Mouse (Mus musculus) MEL (cell line): ENCODE data around the gene Atxn7. TPM values are rescaled to one million over a fixed set of nuclear protein-coding genes. Genes with fewer than 3 reads are reported as not detected.

Source experiments
- DNase-seq: peaks from one replicate; pipeline ENCODE4 v3.0.0; 2011; ENCODE audit warnings: low read depth, low spot score
- H3K27ac ChIP-seq: 2 replicates; pipeline ENCODE4 v1.5.1; 2012; ENCODE audit warnings: low read depth, mild to moderate bottlenecking, control low read depth, low read length, moderate library complexity; ENCODE audit not compliant: control insufficient read depth
- H3K27me3 ChIP-seq, 2 experiments: fragments of 150-350 bp in 1 of 2; sonication (generic) in 1 of 2; 2 replicates each; pipeline ENCODE4 v1.6.1; 2012; ENCODE audit warnings: low read length in 2 of 2, mild to moderate bottlenecking in 2 of 2, improper control_type of control experiment in 1 of 2, moderate library complexity in 1 of 2; ENCODE audit not compliant: insufficient read depth in 2 of 2, control insufficient read depth in 1 of 2
- H3K36me3 ChIP-seq, 2 experiments: 2 replicates each; pipeline ENCODE4 v1.6.1; 2012 to 2014; ENCODE audit warnings: low read length in 2 of 2, improper control_type of control experiment in 1 of 2, inconsistent platforms in 1 of 2, mild to moderate bottlenecking in 1 of 2; ENCODE audit not compliant: insufficient read depth in 2 of 2, control insufficient read depth in 1 of 2
- H3K4me1 ChIP-seq, 2 experiments: fragments of 150-350 bp in 1 of 2; sonication (generic) in 1 of 2; 2 replicates each; pipeline ENCODE4 v1.6.1; 2012; ENCODE audit warnings: low read length in 2 of 2, improper control_type of control experiment in 1 of 2, mild to moderate bottlenecking in 1 of 2; ENCODE audit not compliant: insufficient read depth in 2 of 2, control insufficient read depth in 1 of 2
- H3K4me3 ChIP-seq, 2 experiments: fragments of 150-350 bp in 1 of 2; sonication (generic) in 1 of 2; 2 replicates each; pipeline ENCODE4 v1.5.1; 2012; ENCODE audit warnings: low read depth in 2 of 2, low read length in 2 of 2, mild to moderate bottlenecking in 2 of 2, moderate library complexity in 2 of 2, control low read depth in 1 of 2, improper control_type of control experiment in 1 of 2; ENCODE audit not compliant: control insufficient read depth in 1 of 2, insufficient read depth in 1 of 2
- H3K79me2 ChIP-seq: 2 replicates; pipeline ENCODE4 v1.6.1; 2012; ENCODE audit warnings: mild to moderate bottlenecking, low read length, moderate library complexity; ENCODE audit not compliant: control insufficient read depth, poor library complexity, insufficient read depth
- H3K9ac ChIP-seq: 2 replicates; pipeline ENCODE4 v1.6.1; 2012; ENCODE audit warnings: low read depth, mild to moderate bottlenecking, control low read depth, low read length, moderate library complexity; ENCODE audit not compliant: control insufficient read depth, poor library complexity, severe bottlenecking
- H3K9me3 ChIP-seq: fragments of 150-350 bp; sonication (generic); replicated peaks from 2 replicates; pipeline ENCODE4 v1.6.1; 2012; ENCODE audit warnings: mild to moderate bottlenecking, low read length, improper control_type of control experiment, moderate library complexity; ENCODE audit not compliant: insufficient read depth
- BHLHE40 ChIP-seq: IDR thresholded peaks from 2 replicates; pipeline ENCODE4 v1.6.1; 2012; ENCODE audit warnings: low read depth, mild to moderate bottlenecking, inconsistent platforms, low read length, improper control_type of control experiment, borderline replicate concordance
- CHD2 ChIP-seq: IDR thresholded peaks from 2 replicates; pipeline ENCODE4 v1.6.1; 2011; ENCODE audit warnings: low read length, improper control_type of control experiment
- CTCF ChIP-seq, 3 experiments: IDR thresholded peaks in 2 of 3; conservative IDR thresholded peaks in 1 of 3; 2 replicates each; pipeline ENCODE4 v1.5.1; 2011 to 2012; ENCODE audit warnings: low read length in 3 of 3, low read depth in 2 of 3, mild to moderate bottlenecking in 2 of 3, improper control_type of control experiment in 1 of 3, inconsistent platforms in 1 of 3, mixed read lengths in 1 of 3, moderate library complexity in 1 of 3; ENCODE audit not compliant: control insufficient read depth in 1 of 3, insufficient read depth in 1 of 3, poor library complexity in 1 of 3, severe bottlenecking in 1 of 3
- E2F4 ChIP-seq: IDR thresholded peaks from 2 replicates; pipeline ENCODE4 v1.6.1; 2011; ENCODE audit warnings: low read depth, low read length, improper control_type of control experiment, borderline replicate concordance
- ETS1 ChIP-seq: IDR thresholded peaks from 2 replicates; pipeline ENCODE4 v1.6.1; 2012; ENCODE audit warnings: low read depth, mild to moderate bottlenecking, inconsistent platforms, low read length, improper control_type of control experiment, moderate library complexity
- HCFC1 ChIP-seq: IDR thresholded peaks from 2 replicates; pipeline ENCODE4 v1.6.1; 2012; ENCODE audit warnings: low read depth, mild to moderate bottlenecking, inconsistent platforms, low read length, improper control_type of control experiment, moderate library complexity
- JUND ChIP-seq: IDR thresholded peaks from 2 replicates; pipeline ENCODE4 v1.6.1; 2011; ENCODE audit warnings: low read depth, mild to moderate bottlenecking, improper control_type of control experiment, low read length
- KAT2A ChIP-seq: conservative IDR thresholded peaks from 2 replicates; pipeline ENCODE4 v1.6.1; 2012; ENCODE audit warnings: low read depth, low read length, improper control_type of control experiment, inconsistent platforms
- MAFK ChIP-seq: IDR thresholded peaks from 2 replicates; pipeline ENCODE4 v1.6.1; 2011; ENCODE audit warnings: low read depth, mild to moderate bottlenecking, low read length, improper control_type of control experiment, borderline replicate concordance
- MAX ChIP-seq: IDR thresholded peaks from 2 replicates; pipeline ENCODE4 v1.6.1; 2011; ENCODE audit warnings: low read length, improper control_type of control experiment
- MAZ ChIP-seq: IDR thresholded peaks from 2 replicates; pipeline ENCODE4 v1.6.1; 2012; ENCODE audit warnings: low read depth, mild to moderate bottlenecking, inconsistent platforms, low read length, improper control_type of control experiment
- MEF2A ChIP-seq: IDR thresholded peaks from 2 replicates; pipeline ENCODE4 v1.6.1; 2014; ENCODE audit warnings: low read depth, mild to moderate bottlenecking, inconsistent platforms, low read length, improper control_type of control experiment; ENCODE audit not compliant: poor library complexity, insufficient replicate concordance, severe bottlenecking; ENCODE audit errors: extremely low read depth
- MYB ChIP-seq: IDR thresholded peaks from 2 replicates; pipeline ENCODE4 v1.6.1; 2011; ENCODE audit warnings: mild to moderate bottlenecking, low read depth, low read length, improper control_type of control experiment
- MYC ChIP-seq: IDR thresholded peaks from 2 replicates; pipeline ENCODE4 v1.6.1; 2011; ENCODE audit warnings: low read depth, mild to moderate bottlenecking, low read length, improper control_type of control experiment, moderate library complexity
- NELFE ChIP-seq: IDR thresholded peaks from 2 replicates; pipeline ENCODE4 v1.6.1; 2011; ENCODE audit warnings: low read depth, low read length, improper control_type of control experiment
- NRF1 ChIP-seq: IDR thresholded peaks from 2 replicates; pipeline ENCODE4 v1.6.1; 2014; ENCODE audit warnings: low read depth, mild to moderate bottlenecking, inconsistent platforms, low read length, improper control_type of control experiment, moderate library complexity; ENCODE audit not compliant: poor library complexity, insufficient read depth, severe bottlenecking
- POLR2A ChIP-seq, 2 experiments: IDR thresholded peaks; 2 replicates each; pipeline ENCODE4 v1.6.1; 2011 to 2012; ENCODE audit warnings: low read length in 2 of 2, mild to moderate bottlenecking in 2 of 2, control low read depth in 1 of 2, improper control_type of control experiment in 1 of 2, low read depth in 1 of 2, moderate library complexity in 1 of 2; ENCODE audit not compliant: control insufficient read depth in 1 of 2, insufficient read depth in 1 of 2, poor library complexity in 1 of 2
- POLR2AphosphoS2 ChIP-seq: IDR thresholded peaks from 2 replicates; pipeline ENCODE4 v1.6.1; 2011; ENCODE audit warnings: low read length, improper control_type of control experiment
- RAD21 ChIP-seq: IDR thresholded peaks from 2 replicates; pipeline ENCODE4 v1.6.1; 2011; ENCODE audit warnings: mild to moderate bottlenecking, low read depth, low read length, improper control_type of control experiment
- SMC3 ChIP-seq: IDR thresholded peaks from 2 replicates; pipeline ENCODE4 v1.6.1; 2011; ENCODE audit warnings: low read depth, low read length, improper control_type of control experiment
- TAL1 ChIP-seq: IDR thresholded peaks from 2 replicates; pipeline ENCODE4 v1.6.1; 2012; ENCODE audit warnings: mild to moderate bottlenecking, inconsistent platforms, low read length, moderate library complexity, mixed read lengths
- TCF12 ChIP-seq: IDR thresholded peaks from 2 replicates; pipeline ENCODE4 v1.6.1; 2014; ENCODE audit warnings: low read depth, mild to moderate bottlenecking, inconsistent platforms, low read length, improper control_type of control experiment, moderate library complexity
- USF2 ChIP-seq, 2 experiments: IDR thresholded peaks; 2 replicates each; pipeline ENCODE4 v1.6.1; 2011 to 2012; ENCODE audit warnings: improper control_type of control experiment in 2 of 2, low read length in 2 of 2, borderline replicate concordance in 1 of 2, inconsistent platforms in 1 of 2, low read depth in 1 of 2, mild to moderate bottlenecking in 1 of 2; ENCODE audit not compliant: insufficient read depth in 1 of 2
- ZC3H11A ChIP-seq: IDR thresholded peaks from 2 replicates; pipeline ENCODE4 v1.6.1; 2012; ENCODE audit warnings: low read depth, mild to moderate bottlenecking, inconsistent platforms, low read length, improper control_type of control experiment
- ZNF384 ChIP-seq: IDR thresholded peaks from 2 replicates; pipeline ENCODE4 v1.6.1; 2012; ENCODE audit warnings: low read depth, mild to moderate bottlenecking, inconsistent platforms, low read length, improper control_type of control experiment
- polyA plus RNA-seq, 2 experiments: library from polyadenylated mRNA; stranded (reverse) in 1 of 2; unstranded in 1 of 2; fragments of >175 nt in 1 of 2; fragments of >200 nt in 1 of 2; gene quantifications; 2 replicates each; pipeline versions ENCODE4 v1.2.1 to v1.2.4; 2012; ENCODE audit warnings: low replicate concordance in 2 of 2, low read depth in 1 of 2; ENCODE audit not compliant: insufficient read length in 2 of 2, insufficient read depth in 1 of 2, missing spikeins in 1 of 2
- total RNA-seq: library from RNA; depleted of rRNA; stranded (reverse); fragments of 300-350 nt; gene quantifications from 2 replicates; pipeline ENCODE4 v1.2.3, GENCODE M21; 2012

Atxn7 gene
- total and polyA plus RNA-seq, 3 experiments, result 2.3 to 7.7 TPM; not detected in 1

DNA sequence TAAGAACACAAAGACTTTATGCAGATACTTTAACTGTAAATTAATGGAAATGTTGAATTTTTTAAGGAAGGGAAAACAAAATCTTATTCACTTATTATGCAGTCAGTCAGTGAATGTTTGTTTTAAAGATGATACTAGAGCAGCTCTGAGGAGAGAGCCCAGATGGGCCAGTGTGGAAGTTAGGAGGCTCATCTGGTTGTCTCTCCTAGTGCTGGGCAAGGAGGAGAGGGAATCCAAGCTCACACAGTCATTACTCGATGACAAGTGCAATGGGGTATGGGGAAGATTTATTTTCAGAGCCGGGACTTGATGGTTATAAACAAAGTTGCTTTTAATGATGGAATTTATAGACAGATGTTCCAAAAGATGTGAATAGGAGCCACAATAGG, 143.7 kb downstream of the Atxn7 start (continued):
- TF ChIP-seq HCFC1 (no peak), MYC (no peak), CTCF (IDR thresholded peaks at IDR 0.05 in 2 of 3, conservative IDR thresholded peaks at IDR 0.05 in 1 of 3; ENCODE audit: control insufficient read depth in 1 of 3, insufficient read depth in 1 of 3, low read depth in 2 of 3, low read length in 3 of 3, poor library complexity in 1 of 3, severe bottlenecking in 1 of 3) (no peak), NRF1 (no peak)

DNA sequence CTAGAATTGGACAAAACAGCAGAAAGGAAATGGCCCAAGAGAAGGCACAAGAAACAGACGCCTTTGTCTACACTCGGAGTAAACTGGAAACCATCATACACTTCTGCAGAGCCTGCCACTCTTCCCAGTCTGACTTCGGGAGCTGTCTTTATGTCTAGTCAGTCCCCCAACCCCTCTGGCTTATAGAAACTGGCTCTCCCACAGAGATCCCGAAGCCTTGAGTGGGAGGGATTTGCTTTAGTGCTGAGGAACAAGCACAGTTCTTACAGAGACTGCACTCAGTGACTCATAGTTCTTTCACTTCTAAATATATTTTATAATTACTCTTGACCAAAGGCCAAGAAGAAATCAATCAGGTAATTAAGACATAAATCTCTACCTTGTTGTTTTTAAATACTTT, 149.5 kb downstream of the Atxn7 start:
- Histone ChIP-seq H3K9me3 (no peaks in the 10 kb centered on the region), H3K27me3 (no peaks in the 10 kb centered on the region), H3K27ac (no peak overlapping the region), H3K79me2 (no peaks in the 10 kb centered on the region), H3K9ac (no peak overlapping the region), H3K4me1 (no peaks in the 10 kb centered on the region), H3K36me3 (peaks cover 0 to 10% of the 10 kb centered on the region in 2 experiments; a peak in 2 of 4 replicates)
- no peak for DNase-seq
- peak; percentile 54 for TF ChIP-seq POLR2AphosphoS2
- TF ChIP-seq POLR2A (IDR thresholded peaks at IDR 0.05; ENCODE audit: control insufficient read depth in 1 of 2, insufficient read depth in 1 of 2, low read depth in 1 of 2, low read length in 2 of 2, poor library complexity in 1 of 2), result no peak
- TF ChIP-seq SMC3, result no peak
- no peak for TF ChIP-seq JUND
- TF ChIP-seq, all 39 proteins: peak for 1
- no peak overlapping the region for H3K4me3 ChIP-seq

DNA sequence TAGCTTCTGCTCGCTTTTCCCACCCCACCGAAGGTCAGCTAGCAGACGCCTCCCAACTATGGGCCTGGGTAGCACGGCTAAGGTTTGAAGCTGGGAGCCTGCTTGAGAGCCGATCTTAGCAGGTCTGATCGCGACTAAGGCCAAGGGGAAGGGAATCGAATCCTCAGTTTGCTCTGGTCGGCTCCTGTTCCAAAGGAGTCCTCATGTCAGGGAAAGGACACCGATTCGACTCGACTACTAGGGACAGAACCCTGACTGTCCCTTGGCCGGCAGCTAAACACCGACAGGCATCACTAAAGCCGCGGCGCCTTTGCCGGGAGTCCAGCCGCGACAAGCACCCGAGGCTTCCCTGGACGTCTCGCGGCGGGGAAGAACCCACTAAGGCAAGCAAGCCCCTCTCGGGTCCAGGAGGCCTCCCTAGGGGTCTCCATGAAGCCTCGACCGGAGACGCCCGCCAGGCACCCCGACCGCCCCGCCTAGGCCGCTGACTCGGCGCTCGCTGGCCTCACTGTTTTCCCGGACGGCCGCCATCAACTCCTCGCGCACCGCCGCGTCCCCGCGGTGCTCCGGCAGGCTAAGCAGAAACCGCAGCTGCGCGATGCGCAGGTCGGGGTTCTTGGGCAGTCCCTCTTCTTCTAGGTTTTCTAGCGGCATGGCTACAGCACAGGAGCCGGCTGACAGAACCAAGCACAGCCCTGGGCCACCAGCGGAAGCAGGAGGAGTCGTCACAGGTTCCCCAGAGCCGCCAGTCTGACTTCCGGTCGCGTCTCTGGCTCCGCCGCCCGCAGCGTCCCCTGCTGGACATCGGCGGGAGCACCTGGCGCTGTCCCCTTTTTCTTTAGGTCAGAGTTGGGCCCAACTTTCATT, 159.2 kb downstream of the Atxn7 start, which contains the start of gene Psmd6:
Gene Psmd6, minus strand, starts transcription at position 755 of the 867 bp plus-strand sequence.
- H3K9ac ChIP-seq, result peak within 1 kb of the TSS; percentile 100
- H3K9me3 ChIP-seq, result no peaks in the 10 kb centered on the region
- peak within 1 kb of the TSS; percentile 71 for H3K27ac ChIP-seq
- peak within 1 kb of the TSS; percentile 95 to 100 for H3K4me3 ChIP-seq
- H3K36me3 ChIP-seq, result peaks cover 15 to 26% of the 10 kb centered on the region in 2 experiments
- peaks cover 20% of the 10 kb centered on the region for H3K79me2 ChIP-seq
- H3K4me1 ChIP-seq, result peaks cover 0 to 10% of the 10 kb centered on the region in 2 experiments; a peak in 2 of 4 replicates
- no peaks in the 10 kb centered on the region; a peak in 2 of 4 replicates for H3K27me3 ChIP-seq
- peak; percentile 90 for DNase-seq
- TF ChIP-seq ETS1 (no peak; the same call in 1 of the 2 replicates), MAZ (0 out of 2 replicates have a peak, but pooled peaks have one; percentile 53), MEF2A (no peak), MYB (no peak), NRF1 (no peak), MYC (no peak), POLR2AphosphoS2 (peak; percentile 77), CHD2 (no peak), TAL1 (no peak), BHLHE40 (no peak), SMC3 (peak; percentile 49), ZC3H11A (0 out of 2 replicates have a peak, but pooled peaks have one; percentile 21), RAD21 (no peak; the same call in 1 of the 2 replicates), KAT2A (peak; percentile 64; the same call in 1 of the 2 replicates), MAFK (no peak), USF2 (IDR thresholded peaks at IDR 0.05; ENCODE audit: borderline replicate concordance in 1 of 2, insufficient read depth in 1 of 2, low read depth in 1 of 2, low read length in 2 of 2) (no peak), ZNF384 (no peak), NELFE (peak; percentile 89), TCF12 (peak; percentile 60), MAX (peak; percentile 33; the same call in 1 of the 2 replicates), CTCF (IDR thresholded peaks at IDR 0.05 in 2 of 3, conservative IDR thresholded peaks at IDR 0.05 in 1 of 3; ENCODE audit: control insufficient read depth in 1 of 3, insufficient read depth in 1 of 3, low read depth in 2 of 3, low read length in 3 of 3, poor library complexity in 1 of 3, severe bottlenecking in 1 of 3) (peak; percentile 90 to 97 (median 96)), E2F4 (no peak)
